Mouse (Mus musculus) C2C12 (cell line): ENCODE measurements around the gene Idh2.

Experiments
- CEBPB ChIP-seq: IDR thresholded peaks from one replicate; pipeline ENCODE4 v1.6.1; 2011; ENCODE audit warnings: low read depth, mild to moderate bottlenecking, control low read depth, moderate library complexity
- CTCF ChIP-seq: IDR thresholded peaks from one replicate; pipeline ENCODE4 v1.5.1; 2011; ENCODE audit not compliant: control insufficient read depth, insufficient read depth, insufficient read length
- MYOD1 ChIP-seq: IDR thresholded peaks from one replicate; pipeline ENCODE4 v1.6.1; 2011; ENCODE audit warnings: low read depth; ENCODE audit not compliant: control insufficient read depth, insufficient read length
- USF1 ChIP-seq: IDR thresholded peaks from one replicate; pipeline ENCODE4 v1.6.1; 2011; ENCODE audit warnings: low read depth, mild to moderate bottlenecking, control low read depth, moderate library complexity

- TF ChIP-seq CTCF (no peak), USF1 (no peak), CEBPB (no peak), MYOD1 (no peak)
Observed at GRCm38 (mm10) chr7:80135173-80135532, 20.0 kb upstream of the Idh2 start.
